Mouse (Mus musculus): ENCODE results near the gene Stat5b. TPM values are rescaled to one million over a fixed set of nuclear protein-coding genes. Genes with fewer than 3 reads are reported as not detected.

Gene Stat5b
- polyA plus RNA-seq, 1 experiment = not detected

DNA sequence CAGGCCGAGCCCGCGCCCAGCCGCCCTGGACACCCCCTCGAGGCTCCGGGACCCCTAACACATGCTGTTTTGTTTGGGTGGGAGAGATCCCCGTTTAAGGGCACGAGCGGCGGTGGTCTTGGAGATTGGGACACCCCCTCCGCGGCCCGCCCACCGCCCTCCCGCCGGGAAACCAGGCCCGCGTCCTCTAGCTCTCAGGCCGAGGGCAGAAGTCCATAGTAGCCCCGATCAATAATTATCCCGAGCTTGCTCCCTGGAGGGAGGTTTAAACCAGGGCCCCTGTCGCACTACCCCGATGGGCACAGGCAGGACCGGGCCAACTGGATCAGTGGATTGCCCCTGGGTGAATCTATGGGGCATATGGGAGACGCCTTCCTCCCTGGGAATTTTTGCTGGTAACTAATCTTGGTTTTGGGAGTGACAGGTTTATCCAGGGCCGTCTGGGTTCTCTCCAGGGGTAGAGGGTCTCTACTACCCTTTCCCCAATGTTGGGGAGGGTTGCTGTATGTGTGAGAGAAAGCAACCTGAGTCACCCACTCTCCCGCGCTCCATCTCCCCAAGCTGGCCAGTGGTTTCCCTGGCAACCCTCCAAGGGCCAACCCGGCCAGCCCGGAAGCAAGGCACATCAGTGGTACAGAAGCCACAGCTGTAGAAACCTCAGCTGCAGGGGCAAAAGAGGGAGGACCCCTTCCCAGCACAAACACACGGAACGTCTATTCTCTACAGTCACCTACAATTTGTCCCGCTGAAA, 429 bp upstream of the Stat5b start:
- 3% methylated on average over 33 of the region's 33 CpGs for WGBS
- peaks cover 13% of the 10 kb centered on the region for H3K4me1 ChIP-seq (ENCODE audit: control insufficient read depth, insufficient read depth, low read length)
- peak overlapping the region; percentile 85 for H3K4me3 ChIP-seq (ENCODE audit: insufficient read depth, low read depth, low read length)
- TF ChIP-seq CTCF (IDR thresholded peaks at IDR 0.05; ENCODE audit: insufficient read depth, low read depth, low read length) (no peak), POLR2A (IDR thresholded peaks at IDR 0.05; ENCODE audit: insufficient read depth, low read depth, low read length) (0 out of 2 replicates have a peak, but pooled peaks have one; percentile 9)
- peak overlapping the region; percentile 63 for H3K27ac ChIP-seq (ENCODE audit: insufficient read depth, low read depth, low read length)

DNA sequence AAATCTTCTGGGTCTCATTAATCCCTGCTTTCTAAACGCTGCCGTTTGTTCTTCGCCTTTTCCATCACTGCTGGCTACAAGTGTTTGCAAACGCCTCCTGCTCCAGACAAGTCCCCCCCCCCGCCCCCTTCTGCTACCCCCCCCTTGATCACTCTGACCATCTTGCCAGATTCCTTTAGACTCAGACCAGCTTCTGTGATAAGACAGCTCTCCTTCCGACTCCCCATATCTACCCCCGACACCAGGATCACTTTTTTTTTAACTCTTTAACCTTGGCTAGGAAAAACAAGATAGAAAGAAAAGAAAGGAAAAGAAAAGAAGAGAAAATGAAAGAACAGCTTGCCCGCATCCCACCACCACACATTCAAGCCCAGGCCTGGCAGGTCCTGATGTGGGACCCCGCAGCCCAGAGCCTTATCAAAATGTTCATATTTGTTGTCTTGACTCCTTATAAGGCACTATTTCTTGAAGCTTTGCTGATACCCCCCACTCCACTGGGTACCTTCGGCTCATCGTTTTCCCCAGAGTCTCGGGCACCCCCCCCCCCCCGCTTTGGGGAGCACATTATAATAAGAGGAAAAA, 977 bp downstream of the Stat5b start:
- no peak for TF ChIP-seq POLR2A (IDR thresholded peaks at IDR 0.05; ENCODE audit: insufficient read depth, low read depth, low read length)
- no peak for TF ChIP-seq CTCF (IDR thresholded peaks at IDR 0.05; ENCODE audit: insufficient read depth, low read depth, low read length)
- WGBS = 4% methylated on average over 13 of the region's 13 CpGs
- Histone ChIP-seq H3K4me3 (ENCODE audit: insufficient read depth, low read depth, low read length) (peak overlapping the region; percentile 85), H3K27ac (ENCODE audit: insufficient read depth, low read depth, low read length) (peak overlapping the region; percentile 63; the same call in 1 of the 2 replicates), H3K4me1 (ENCODE audit: control insufficient read depth, insufficient read depth, low read length) (peaks cover 20% of the 10 kb centered on the region)

DNA sequence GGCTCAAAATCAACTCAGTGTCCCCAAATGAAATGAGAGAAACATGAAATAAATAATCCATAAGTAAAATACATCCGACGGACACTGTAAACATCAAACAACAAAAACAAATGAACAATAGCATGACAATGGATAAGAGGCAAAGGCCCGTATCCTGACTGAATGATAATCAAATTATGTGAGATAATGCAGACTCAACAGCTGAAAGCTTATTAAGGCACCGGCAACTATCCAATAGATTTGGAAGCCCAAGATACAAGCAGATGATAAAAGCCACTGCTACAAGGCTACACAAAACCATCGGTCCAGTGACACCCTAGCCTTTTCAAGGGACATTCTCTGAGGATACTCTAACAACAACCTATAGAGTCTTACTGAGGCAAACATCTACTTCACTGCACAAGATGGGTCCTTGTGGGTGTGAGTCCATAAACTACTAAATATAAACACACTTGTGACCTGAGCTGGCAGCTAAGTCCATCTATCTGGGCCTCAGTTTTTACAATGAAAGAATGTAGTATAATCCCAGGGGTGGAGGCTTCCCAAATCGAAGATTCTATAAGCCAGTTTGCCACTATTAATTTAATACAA, 1.6 kb downstream of the Stat5b start:
- no peak for TF ChIP-seq CTCF (IDR thresholded peaks at IDR 0.05; ENCODE audit: insufficient read depth, low read depth, low read length)
- no peak for TF ChIP-seq POLR2A (IDR thresholded peaks at IDR 0.05; ENCODE audit: insufficient read depth, low read depth, low read length)
- peak overlapping the region; percentile 32; the same call in 1 of the 2 replicates for H3K4me3 ChIP-seq (ENCODE audit: insufficient read depth, low read depth, low read length)
- H3K27ac ChIP-seq (ENCODE audit: insufficient read depth, low read depth, low read length) = no peak overlapping the region
- peaks cover 17% of the 10 kb centered on the region for H3K4me1 ChIP-seq (ENCODE audit: control insufficient read depth, insufficient read depth, low read length)
- 39% methylated on average over 6 of the region's 6 CpGs for WGBS

DNA sequence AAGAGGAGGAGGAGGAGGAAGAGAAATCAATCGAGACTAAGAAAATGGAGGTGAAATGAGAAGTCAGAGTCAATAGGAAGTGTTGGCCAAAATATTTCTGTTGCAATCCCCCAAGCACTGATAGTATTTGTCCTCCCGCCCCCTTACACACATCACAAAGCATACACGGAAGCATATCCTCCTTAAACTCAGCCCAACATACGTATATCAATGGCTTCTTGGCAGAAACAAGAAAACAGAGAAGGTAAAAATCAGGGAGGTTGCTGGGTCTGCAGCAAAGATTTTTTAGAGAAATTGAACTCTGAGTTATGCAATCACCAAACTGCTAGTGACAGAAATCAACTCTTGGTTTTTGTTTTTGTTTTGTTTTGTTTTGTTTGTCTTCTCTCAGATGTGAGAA, 2.4 kb downstream of the Stat5b start:
- Histone ChIP-seq H3K27ac (ENCODE audit: insufficient read depth, low read depth, low read length) (no peak overlapping the region), H3K4me1 (ENCODE audit: control insufficient read depth, insufficient read depth, low read length) (peaks cover 20% of the 10 kb centered on the region), H3K4me3 (ENCODE audit: insufficient read depth, low read depth, low read length) (no peak overlapping the region)
- 61% methylated on average over 4 of the region's 4 CpGs for WGBS
- no peak for TF ChIP-seq CTCF (IDR thresholded peaks at IDR 0.05; ENCODE audit: insufficient read depth, low read depth, low read length)
- TF ChIP-seq POLR2A (IDR thresholded peaks at IDR 0.05; ENCODE audit: insufficient read depth, low read depth, low read length) = no peak

- Histone ChIP-seq H3K4me3 (ENCODE audit: insufficient read depth, low read depth, low read length) (no peak overlapping the region), H3K27ac (ENCODE audit: insufficient read depth, low read depth, low read length) (no peak overlapping the region), H3K4me1 (ENCODE audit: control insufficient read depth, insufficient read depth, low read length) (peaks cover 20% of the 10 kb centered on the region)
- TF ChIP-seq POLR2A (IDR thresholded peaks at IDR 0.05; ENCODE audit: insufficient read depth, low read depth, low read length) (no peak), CTCF (IDR thresholded peaks at IDR 0.05; ENCODE audit: insufficient read depth, low read depth, low read length) (no peak)
- 89% methylated on average over 4 of the region's 4 CpGs for WGBS
These were observed 3.0 kb downstream of the Stat5b start for GRCm38 (mm10) chr11:100847572-100847971.

GRCm38 (mm10) chr11:100845793-100846192, 4.7 kb downstream of the Stat5b start:
- Histone ChIP-seq H3K27ac (ENCODE audit: insufficient read depth, low read depth, low read length) (no peak overlapping the region), H3K4me1 (ENCODE audit: control insufficient read depth, insufficient read depth, low read length) (peaks cover 14% of the 10 kb centered on the region), H3K4me3 (ENCODE audit: insufficient read depth, low read depth, low read length) (no peak overlapping the region)
- no peak for TF ChIP-seq POLR2A (IDR thresholded peaks at IDR 0.05; ENCODE audit: insufficient read depth, low read depth, low read length)
- TF ChIP-seq CTCF (IDR thresholded peaks at IDR 0.05; ENCODE audit: insufficient read depth, low read depth, low read length) = no peak
- WGBS = 67% methylated on average over 6 of the region's 6 CpGs

- 82% methylated on average over 4 of the region's 4 CpGs for WGBS
- Histone ChIP-seq H3K27ac (ENCODE audit: insufficient read depth, low read depth, low read length) (no peak overlapping the region), H3K4me3 (ENCODE audit: insufficient read depth, low read depth, low read length) (no peak overlapping the region), H3K4me1 (ENCODE audit: control insufficient read depth, insufficient read depth, low read length) (peaks cover 16% of the 10 kb centered on the region; the same call in 1 of the 2 replicates)
- no peak for TF ChIP-seq CTCF (IDR thresholded peaks at IDR 0.05; ENCODE audit: insufficient read depth, low read depth, low read length)
- no peak for TF ChIP-seq POLR2A (IDR thresholded peaks at IDR 0.05; ENCODE audit: insufficient read depth, low read depth, low read length)
These were observed 6.4 kb downstream of the Stat5b start for GRCm38 (mm10) chr11:100844121-100844520.

- 95% methylated on average over 8 of the region's 8 CpGs for WGBS
- no peak overlapping the region for H3K27ac ChIP-seq (ENCODE audit: insufficient read depth, low read depth, low read length)
- peaks cover 16% of the 10 kb centered on the region; the same call in 1 of the 2 replicates for H3K4me1 ChIP-seq (ENCODE audit: control insufficient read depth, insufficient read depth, low read length)
- TF ChIP-seq CTCF (IDR thresholded peaks at IDR 0.05; ENCODE audit: insufficient read depth, low read depth, low read length) (no peak), POLR2A (IDR thresholded peaks at IDR 0.05; ENCODE audit: insufficient read depth, low read depth, low read length) (no peak)
- no peak overlapping the region for H3K4me3 ChIP-seq (ENCODE audit: insufficient read depth, low read depth, low read length)
These were observed 7.4 kb downstream of the Stat5b start for GRCm38 (mm10) chr11:100843070-100843669.
